Mouse (Mus musculus) forebrain, embryonic 14.5 days (tissue): Measurements from ENCODE around the gene Orai2. TPM values are rescaled to one million over a fixed set of nuclear protein-coding genes. Genes with fewer than 3 reads are reported as not detected.

Experiments
- ATAC-seq: fragments of 200-750 bp; cut with Nextera tagmentation; 2 replicates; pipeline ENCODE4 v1.8.0; 2017; ENCODE audit warnings: mild to moderate bottlenecking, moderate library complexity
- DNase-seq: peaks from one replicate; pipeline ENCODE4 v3.0.0-alpha.2; 2015; ENCODE audit warnings: low spot score
- H3K27ac ChIP-seq: fragments of 300-500 bp; sonication (generic); 2 replicates; pipeline ENCODE4 v1.5.1; 2014; ENCODE audit warnings: low read depth, mild to moderate bottlenecking, control low read depth, low read length, moderate library complexity
- H3K27me3 ChIP-seq: fragments of 300-500 bp; sonication (generic); replicated peaks from 2 replicates; pipeline ENCODE4 v1.6.1; 2014; ENCODE audit warnings: low read length, control low read depth, mixed read lengths; ENCODE audit not compliant: control insufficient read depth, insufficient read depth
- H3K36me3 ChIP-seq: fragments of 300-500 bp; sonication (generic); 2 replicates; pipeline ENCODE4 v1.6.1; 2014; ENCODE audit warnings: low read length, control low read depth; ENCODE audit not compliant: control insufficient read depth, insufficient read depth
- H3K4me1 ChIP-seq: fragments of 300-500 bp; sonication (generic); 2 replicates; pipeline ENCODE4 v1.6.1; 2014; ENCODE audit warnings: antibody characterized with exemption, low read length, control low read depth; ENCODE audit not compliant: control insufficient read depth, insufficient read depth
- H3K4me2 ChIP-seq: fragments of 300-500 bp; sonication (generic); 2 replicates; pipeline ENCODE4 v1.6.1; 2014; ENCODE audit warnings: mild to moderate bottlenecking, control low read depth, low read length
- H3K4me3 ChIP-seq: fragments of 300-500 bp; sonication (generic); 2 replicates; pipeline ENCODE4 v1.5.1; 2014; ENCODE audit warnings: low read depth, low read length, control low read depth
- H3K9ac ChIP-seq: fragments of 300-500 bp; sonication (generic); 2 replicates; pipeline ENCODE4 v1.6.1; 2014; ENCODE audit warnings: mild to moderate bottlenecking, low read length, control low read depth, moderate library complexity
- H3K9me3 ChIP-seq: fragments of 300-500 bp; sonication (generic); replicated peaks from 2 replicates; pipeline ENCODE4 v1.6.1; 2016; ENCODE audit warnings: low read length, control low read depth, mixed read lengths; ENCODE audit not compliant: control insufficient read depth
- whole genome bisulfite sequencing: fragments of 180-500 bp; shearing (Covaris S2); extraction: QIAGEN DNeasy Blood & Tissue Kit; methylation state at CpG from one replicate; pipeline ENCODE4 v1.1.7; 2014; 5-methylcytosine and 5-hydroxymethylcytosine counted together
- microRNA-seq: library from miRNA; unstranded; fragments of <30 nt; microRNA quantifications from one replicate; pipeline ENCODE4, GENCODE M21; 2016
- polyA plus RNA-seq: library from polyadenylated mRNA; unstranded; fragments of >200 nt; fragmentation: Nextera tagmentation; extraction: Ambion mirVana; gene quantifications from 2 replicates; pipeline ENCODE4 v1.2.1, GENCODE M21; 2014

Orai2 gene
- polyA plus RNA-seq, 1 experiment from 2014 or later: 21.7 TPM

DNA sequence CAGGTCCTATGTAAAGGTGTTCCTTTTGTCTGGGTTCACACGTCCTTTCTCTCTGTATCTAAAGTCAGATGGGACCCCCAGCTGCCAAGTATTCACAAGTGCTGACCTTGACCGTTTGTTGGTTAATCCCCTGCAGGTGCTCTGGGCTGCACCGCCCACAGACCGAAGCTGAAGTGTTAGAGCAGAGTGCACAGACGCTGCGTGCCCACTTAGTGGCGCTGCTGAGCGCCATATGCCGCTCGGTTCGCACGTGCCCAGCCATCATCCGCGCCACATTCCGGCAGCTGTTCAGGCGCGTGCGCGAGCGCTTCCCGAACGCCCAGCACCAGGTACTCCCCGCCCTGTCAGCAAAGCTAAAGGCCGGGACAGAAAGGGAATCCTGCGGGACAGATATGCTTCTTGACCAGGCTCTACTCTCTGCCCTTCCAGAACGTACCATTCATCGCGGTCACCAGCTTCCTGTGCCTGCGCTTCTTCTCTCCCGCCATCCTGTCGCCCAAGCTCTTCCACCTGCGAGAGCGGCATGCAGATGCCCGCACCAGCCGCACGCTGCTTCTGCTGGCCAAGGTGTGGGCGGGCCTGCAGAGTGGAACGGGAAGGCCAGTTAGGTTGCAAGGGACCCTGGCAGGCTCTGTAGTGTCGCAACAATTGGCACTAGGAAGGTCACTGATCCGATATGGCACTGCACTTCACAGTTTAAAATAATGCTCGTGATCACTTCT, 68.3 kb downstream of the Orai2 start:
- Histone ChIP-seq H3K27ac (0 out of 2 replicates have a peak overlapping the region, but pooled peaks have one; percentile 18), H3K9me3 (no peaks in the 10 kb centered on the region), H3K4me3 (peak overlapping the region; percentile 34), H3K4me2 (peak overlapping the region; percentile 73), H3K36me3 (no peaks in the 10 kb centered on the region), H3K4me1 (no peaks in the 10 kb centered on the region), H3K27me3 (no peaks in the 10 kb centered on the region), H3K9ac (peak overlapping the region; percentile 60)
- DNase-seq (peak; percentile 90), ATAC-seq (peak; percentile 91)
- 7% methylated on average over 41 of the region's 41 CpGs for WGBS

- no peaks in the 10 kb centered on the region for H3K27me3 ChIP-seq
- 84% methylated on average over 10 of the region's 10 CpGs for WGBS
- DNase-seq: no peak
- H3K27ac ChIP-seq: no peak overlapping the region
- no peak overlapping the region for H3K9ac ChIP-seq
- no peaks in the 10 kb centered on the region for H3K9me3 ChIP-seq
- no peaks in the 10 kb centered on the region for H3K4me1 ChIP-seq
- H3K36me3 ChIP-seq: no peaks in the 10 kb centered on the region
- H3K4me2 ChIP-seq: no peak overlapping the region
- no peak overlapping the region for H3K4me3 ChIP-seq
- ATAC-seq: no peak
Observed at GRCm38 (mm10) chr5:136098536-136098935, 72.0 kb downstream of the Orai2 start.

Small RNA genes lying within 50 kb of the gene (microRNA-seq; reads per million reads assigned to microRNA genes)
- not detected for gene Mir7035

Other genes starting within 250 kb of the Orai2 start
- 361 and 450 TPM in 2 replicates for gene Ywhag, start 236.1 kb downstream of the Orai2 start, polyA plus RNA-seq
- 0.99 and 1.4 TPM in 2 replicates for gene Ssc4d, start 196.2 kb downstream of the Orai2 start, polyA plus RNA-seq
- 0.13 and 0.16 TPM in 2 replicates for gene Zp3, start 190.6 kb downstream of the Orai2 start, polyA plus RNA-seq
- gene Dtx2, start 175.9 kb downstream of the Orai2 start, polyA plus RNA-seq: 24.9 and 30.5 TPM in 2 replicates
- not detected in 2 replicates for gene Upk3b, start 132.2 kb downstream of the Orai2 start, polyA plus RNA-seq
- not detected in 2 replicates for gene Upk3bl, start 116.2 kb downstream of the Orai2 start, polyA plus RNA-seq
- gene Rasa4, start 86.8 kb downstream of the Orai2 start, polyA plus RNA-seq: 4.9 and 6.7 TPM in 2 replicates
- 255 and 310 TPM in 2 replicates for gene Polr2j, start 54.1 kb downstream of the Orai2 start, polyA plus RNA-seq
- gene Lrwd1, start 34.6 kb downstream of the Orai2 start, polyA plus RNA-seq: 33.2 and 35.8 TPM in 2 replicates
- 13.0 and 14.6 TPM in 2 replicates for gene Alkbh4, start 34.6 kb downstream of the Orai2 start, polyA plus RNA-seq
- gene Prkrip1, start 28.2 kb upstream of the Orai2 start, polyA plus RNA-seq: 66.2 and 69.4 TPM in 2 replicates
- gene Sh2b2, start 75.8 kb upstream of the Orai2 start, polyA plus RNA-seq: 16.5 and 22.6 TPM in 2 replicates